Mouse (Mus musculus): ENCODE results near the gene Srek1. TPM values are rescaled to one million over a fixed set of nuclear protein-coding genes. Genes with fewer than 3 reads are reported as not detected.

Srek1 gene
- 58.2 and 79.7 TPM in 2 replicates for polyA plus RNA-seq (2014; fragmentation: Nextera tagmentation; extraction: Ambion mirVana)

DNA sequence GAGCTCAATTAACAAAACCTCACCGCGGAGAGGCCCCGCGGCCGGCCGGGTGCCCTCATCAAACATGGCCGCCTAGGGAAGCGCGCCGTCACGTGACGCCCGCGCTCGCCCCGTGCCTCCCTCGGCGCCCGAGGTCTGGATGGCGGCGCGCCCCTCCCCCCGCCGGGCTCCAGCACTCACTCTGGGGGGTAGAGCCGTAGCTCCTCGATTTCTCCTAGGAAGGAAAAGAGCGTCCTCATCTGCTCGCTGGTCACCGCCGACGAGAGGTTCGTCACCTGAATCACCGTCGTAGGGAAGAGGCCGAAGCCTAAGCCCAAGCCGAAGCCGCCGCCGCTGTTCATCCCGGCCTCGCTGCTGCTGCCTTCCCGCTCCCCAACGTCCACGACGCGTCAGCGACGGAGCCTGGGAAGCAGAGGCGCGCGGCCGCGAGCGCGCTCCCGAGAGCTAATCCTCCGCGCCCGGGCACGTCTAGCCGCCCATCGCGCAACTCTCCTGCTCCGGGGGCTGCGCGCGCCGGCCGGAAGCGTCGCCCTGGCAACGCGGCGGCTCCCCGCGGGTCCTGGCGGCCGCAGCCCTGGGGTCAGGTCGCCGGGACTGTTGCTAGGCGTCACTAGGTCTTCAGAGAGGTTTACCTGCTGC, at the start of gene Srek1:
Gene Srek1, minus strand, starts transcription at position 490 of the 639 bp plus-strand sequence.
- H3K27ac ChIP-seq (ENCODE audit: low read depth, low read length): peak within 1 kb of the TSS; percentile 96
- no peaks in the 10 kb centered on the region for H3K36me3 ChIP-seq (ENCODE audit: control insufficient read depth, insufficient read depth, low read length)
- H3K9me3 ChIP-seq (replicated peaks; ENCODE audit: control insufficient read depth, low read length): no peaks in the 10 kb centered on the region
- WGBS (ENCODE audit: insufficient replicate concordance): under 1% methylated on average over 74 of the region's 81 CpGs
- peak within 1 kb of the TSS; percentile 90 for H3K9ac ChIP-seq (ENCODE audit: low read depth, low read length)
- no peaks in the 10 kb centered on the region for H3K27me3 ChIP-seq (ENCODE audit: control insufficient read depth, insufficient read depth, low read length)
- ATAC-seq (replicated peaks; ENCODE audit: insufficient number of reproducible peaks, low FRiP score, low TSS enrichment): peak; percentile 95
- H3K4me3 ChIP-seq (ENCODE audit: low read depth, low read length): peak within 1 kb of the TSS; percentile 79
- H3K4me1 ChIP-seq (ENCODE audit: control insufficient read depth, insufficient read depth, low read length): peaks cover 16% of the 10 kb centered on the region; the same call in 1 of the 2 replicates
- peak within 1 kb of the TSS; percentile 70 for H3K4me2 ChIP-seq

GRCm38 (mm10) chr13:103822270-103822669, 47.9 kb upstream of the Srek1 start:
- Histone ChIP-seq H3K27me3 (ENCODE audit: control insufficient read depth, insufficient read depth, low read length) (no peaks in the 10 kb centered on the region), H3K4me1 (ENCODE audit: control insufficient read depth, insufficient read depth, low read length) (peaks cover 4% of the 10 kb centered on the region), H3K9me3 (replicated peaks; ENCODE audit: control insufficient read depth, low read length) (no peaks in the 10 kb centered on the region), H3K4me3 (ENCODE audit: low read depth, low read length) (no peak overlapping the region), H3K9ac (ENCODE audit: low read depth, low read length) (no peak overlapping the region), H3K27ac (ENCODE audit: low read depth, low read length) (no peak overlapping the region), H3K36me3 (ENCODE audit: control insufficient read depth, insufficient read depth, low read length) (peaks cover 2% of the 10 kb centered on the region; the same call in 1 of the 2 replicates), H3K4me2 (no peak overlapping the region)
- ATAC-seq (replicated peaks; ENCODE audit: insufficient number of reproducible peaks, low FRiP score, low TSS enrichment): no peak
- WGBS (ENCODE audit: insufficient replicate concordance): 91% methylated on average over 1 of the region's 1 CpGs

- ATAC-seq (replicated peaks; ENCODE audit: insufficient number of reproducible peaks, low FRiP score, low TSS enrichment): no peak
- 39% methylated on average over 5 of the region's 5 CpGs for WGBS (ENCODE audit: insufficient replicate concordance)
- H3K4me2 ChIP-seq: no peak overlapping the region
- H3K36me3 ChIP-seq (ENCODE audit: control insufficient read depth, insufficient read depth, low read length): 0 out of 2 replicates have a peak, but pooled peaks cover 3% of the 10 kb centered on the region
- H3K27ac ChIP-seq (ENCODE audit: low read depth, low read length): no peak overlapping the region
- no peaks in the 10 kb centered on the region for H3K9me3 ChIP-seq (replicated peaks; ENCODE audit: control insufficient read depth, low read length)
- H3K4me1 ChIP-seq (ENCODE audit: control insufficient read depth, insufficient read depth, low read length): peaks cover 4% of the 10 kb centered on the region
- no peaks in the 10 kb centered on the region for H3K27me3 ChIP-seq (ENCODE audit: control insufficient read depth, insufficient read depth, low read length)
- no peak overlapping the region for H3K9ac ChIP-seq (ENCODE audit: low read depth, low read length)
- no peak overlapping the region for H3K4me3 ChIP-seq (ENCODE audit: low read depth, low read length)
Observed at GRCm38 (mm10) chr13:103819377-103819776, 45.0 kb upstream of the Srek1 start.

DNA sequence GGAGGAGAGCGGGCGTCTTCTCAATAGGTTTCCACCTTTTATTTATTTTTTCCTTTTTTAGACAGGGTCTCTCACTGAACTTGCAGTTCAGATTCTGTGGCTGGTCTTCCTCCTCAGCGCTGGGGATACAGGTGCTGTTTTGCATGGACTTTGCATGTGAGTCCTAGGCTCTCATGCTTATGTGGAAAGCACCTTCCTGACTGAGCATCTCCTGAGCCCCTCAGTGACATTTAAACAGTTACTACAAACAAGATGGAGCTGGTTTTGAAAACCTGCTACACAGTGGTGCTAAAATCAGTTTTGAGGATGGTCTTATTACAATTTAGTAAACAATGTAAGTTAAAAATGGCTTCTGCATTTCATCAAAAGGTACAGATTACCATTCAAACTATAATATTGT, 43.5 kb upstream of the Srek1 start:
- Histone ChIP-seq H3K9ac (ENCODE audit: low read depth, low read length) (no peak overlapping the region), H3K4me1 (ENCODE audit: control insufficient read depth, insufficient read depth, low read length) (peaks cover 4% of the 10 kb centered on the region), H3K4me3 (ENCODE audit: low read depth, low read length) (no peak overlapping the region), H3K9me3 (replicated peaks; ENCODE audit: control insufficient read depth, low read length) (no peaks in the 10 kb centered on the region), H3K4me2 (no peak overlapping the region), H3K27ac (ENCODE audit: low read depth, low read length) (no peak overlapping the region), H3K36me3 (ENCODE audit: control insufficient read depth, insufficient read depth, low read length) (0 out of 2 replicates have a peak, but pooled peaks cover 3% of the 10 kb centered on the region), H3K27me3 (ENCODE audit: control insufficient read depth, insufficient read depth, low read length) (no peaks in the 10 kb centered on the region)
- WGBS (ENCODE audit: insufficient replicate concordance): 84% methylated on average over 3 of the region's 3 CpGs
- no peak for ATAC-seq (replicated peaks; ENCODE audit: insufficient number of reproducible peaks, low FRiP score, low TSS enrichment)

- Histone ChIP-seq H3K9ac (ENCODE audit: low read depth, low read length) (no peak overlapping the region), H3K4me2 (no peak overlapping the region), H3K9me3 (replicated peaks; ENCODE audit: control insufficient read depth, low read length) (no peaks in the 10 kb centered on the region), H3K27me3 (ENCODE audit: control insufficient read depth, insufficient read depth, low read length) (no peaks in the 10 kb centered on the region), H3K27ac (ENCODE audit: low read depth, low read length) (no peak overlapping the region), H3K4me1 (ENCODE audit: control insufficient read depth, insufficient read depth, low read length) (peaks cover 8% of the 10 kb centered on the region), H3K4me3 (ENCODE audit: low read depth, low read length) (no peak overlapping the region), H3K36me3 (ENCODE audit: control insufficient read depth, insufficient read depth, low read length) (no peaks in the 10 kb centered on the region)
- 0 out of 2 replicates have a peak, but pooled peaks have one; percentile 35 for ATAC-seq (replicated peaks; ENCODE audit: insufficient number of reproducible peaks, low FRiP score, low TSS enrichment)
- 45% methylated on average over 5 of the region's 5 CpGs for WGBS (ENCODE audit: insufficient replicate concordance)
Observed at GRCm38 (mm10) chr13:103807464-103807863, 33.1 kb upstream of the Srek1 start.

DNA sequence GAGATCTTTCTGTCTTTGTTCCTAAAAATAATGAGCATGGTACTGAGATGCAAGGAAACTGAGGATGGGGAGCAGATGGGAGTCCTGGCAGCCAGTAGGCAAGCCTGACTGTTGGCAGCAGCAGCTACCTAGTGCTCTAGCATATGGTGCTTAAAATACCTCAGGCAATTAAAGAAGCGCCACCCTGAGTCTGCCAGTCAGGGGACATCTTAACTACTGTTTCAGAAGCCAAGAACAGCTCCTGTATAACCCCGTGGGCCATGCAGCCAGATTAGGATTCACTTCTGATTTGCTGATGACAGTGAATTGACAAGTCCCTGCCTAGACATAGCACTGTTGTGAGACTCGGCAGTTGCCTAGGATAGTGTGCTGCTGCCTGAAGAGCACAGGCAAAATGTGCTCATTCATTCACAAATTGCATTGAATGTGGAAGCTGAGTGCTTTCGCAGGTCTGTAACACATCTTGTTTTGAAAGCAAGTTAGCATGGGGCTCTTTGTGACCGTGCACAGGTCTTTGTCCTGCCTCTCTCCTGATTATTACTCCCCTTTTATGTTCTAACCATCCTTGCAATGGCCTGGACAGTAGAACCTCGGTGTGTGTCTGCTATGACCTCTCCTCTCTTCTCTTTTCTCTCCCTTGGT, 31.9 kb upstream of the Srek1 start:
- 38% methylated on average over 6 of the region's 6 CpGs for WGBS (ENCODE audit: insufficient replicate concordance)

GRCm38 (mm10) chr13:103803721-103804120, 29.3 kb upstream of the Srek1 start:
- ATAC-seq (replicated peaks; ENCODE audit: insufficient number of reproducible peaks, low FRiP score, low TSS enrichment): no peak
- H3K9me3 ChIP-seq (replicated peaks; ENCODE audit: control insufficient read depth, low read length): no peaks in the 10 kb centered on the region
- H3K9ac ChIP-seq (ENCODE audit: low read depth, low read length): no peak overlapping the region
- H3K4me1 ChIP-seq (ENCODE audit: control insufficient read depth, insufficient read depth, low read length): peaks cover 8% of the 10 kb centered on the region
- H3K4me3 ChIP-seq (ENCODE audit: low read depth, low read length): no peak overlapping the region
- H3K4me2 ChIP-seq: no peak overlapping the region
- no peaks in the 10 kb centered on the region for H3K27me3 ChIP-seq (ENCODE audit: control insufficient read depth, insufficient read depth, low read length)
- 67% methylated on average over 5 of the region's 5 CpGs for WGBS (ENCODE audit: insufficient replicate concordance)
- H3K36me3 ChIP-seq (ENCODE audit: control insufficient read depth, insufficient read depth, low read length): no peaks in the 10 kb centered on the region
- H3K27ac ChIP-seq (ENCODE audit: low read depth, low read length): no peak overlapping the region

More for the DNA sequence above, 31.9 kb upstream of the Srek1 start:
- no peaks in the 10 kb centered on the region for H3K27me3 ChIP-seq (ENCODE audit: control insufficient read depth, insufficient read depth, low read length)
- no peak overlapping the region for H3K4me3 ChIP-seq (ENCODE audit: low read depth, low read length)
- H3K4me1 ChIP-seq (ENCODE audit: control insufficient read depth, insufficient read depth, low read length): peaks cover 8% of the 10 kb centered on the region
- H3K36me3 ChIP-seq (ENCODE audit: control insufficient read depth, insufficient read depth, low read length): no peaks in the 10 kb centered on the region
- H3K9me3 ChIP-seq (replicated peaks; ENCODE audit: control insufficient read depth, low read length): no peaks in the 10 kb centered on the region
- no peak overlapping the region for H3K9ac ChIP-seq (ENCODE audit: low read depth, low read length)
- peak overlapping the region; percentile 41; the same call in 1 of the 2 replicates for H3K27ac ChIP-seq (ENCODE audit: low read depth, low read length)
- H3K4me2 ChIP-seq: no peak overlapping the region
- no peak for ATAC-seq (replicated peaks; ENCODE audit: insufficient number of reproducible peaks, low FRiP score, low TSS enrichment)

- Histone ChIP-seq H3K36me3 (ENCODE audit: control insufficient read depth, insufficient read depth, low read length) (no peaks in the 10 kb centered on the region), H3K27me3 (ENCODE audit: control insufficient read depth, insufficient read depth, low read length) (no peaks in the 10 kb centered on the region), H3K4me1 (ENCODE audit: control insufficient read depth, insufficient read depth, low read length) (no peaks in the 10 kb centered on the region), H3K27ac (ENCODE audit: low read depth, low read length) (no peak overlapping the region), H3K4me3 (ENCODE audit: low read depth, low read length) (no peak overlapping the region), H3K4me2 (no peak overlapping the region), H3K9ac (ENCODE audit: low read depth, low read length) (no peak overlapping the region), H3K9me3 (replicated peaks; ENCODE audit: control insufficient read depth, low read length) (no peaks in the 10 kb centered on the region)
- WGBS (ENCODE audit: insufficient replicate concordance): 81% methylated on average over 1 of the region's 1 CpGs
- no peak for ATAC-seq (replicated peaks; ENCODE audit: insufficient number of reproducible peaks, low FRiP score, low TSS enrichment)
Observed at GRCm38 (mm10) chr13:103801021-103801420, 26.6 kb upstream of the Srek1 start.

Data from heart, embryonic 11.5 days (tissue).